Mouse (Mus musculus) cerebellum, adult 18-20 months (tissue): ENCODE measurements around the gene Slc12a5.

Source experiments
- DNase-seq, 2 experiments: peaks; one replicate each; pipeline ENCODE4 v3.0.0; 2021

The Slc12a5 gene

DNA sequence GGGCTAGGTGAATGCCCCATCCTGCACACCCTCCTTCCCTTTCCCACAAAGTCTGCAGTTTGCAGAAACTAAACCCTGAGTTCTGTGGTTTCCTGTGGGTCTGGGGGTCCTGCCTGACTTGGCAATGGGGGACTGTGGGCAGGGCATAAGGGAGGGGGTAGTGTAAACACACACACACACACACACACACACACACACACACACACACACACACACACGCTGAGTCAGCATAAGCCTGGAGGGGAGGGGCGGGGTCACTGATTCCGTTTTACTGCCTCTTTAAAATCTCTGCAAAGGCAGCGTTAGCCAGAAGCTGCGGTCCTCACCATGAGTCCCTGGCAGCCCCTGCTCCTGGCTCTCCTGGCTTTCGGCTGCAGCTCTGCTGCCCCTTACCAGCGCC lies 12.7 kb upstream of the Slc12a5 start:
- DNase-seq: no peak

DNA sequence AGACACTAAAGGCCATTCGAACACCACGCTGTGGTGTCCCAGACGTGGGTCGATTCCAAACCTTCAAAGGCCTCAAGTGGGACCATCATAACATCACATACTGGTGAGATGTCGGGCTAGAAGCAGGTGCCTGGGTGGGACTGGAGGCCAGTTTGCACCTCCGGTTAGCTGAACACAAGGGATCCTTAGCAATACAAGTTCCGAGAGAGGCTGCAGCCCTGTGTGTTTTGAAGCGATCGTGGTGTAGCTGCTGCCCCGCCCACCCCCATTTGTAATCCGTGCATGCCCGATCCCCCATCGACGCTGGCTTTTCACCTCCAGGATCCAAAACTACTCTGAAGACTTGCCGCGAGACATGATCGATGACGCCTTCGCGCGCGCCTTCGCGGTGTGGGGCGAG lies 11.6 kb upstream of the Slc12a5 start:
- DNase-seq: no peak

DNA sequence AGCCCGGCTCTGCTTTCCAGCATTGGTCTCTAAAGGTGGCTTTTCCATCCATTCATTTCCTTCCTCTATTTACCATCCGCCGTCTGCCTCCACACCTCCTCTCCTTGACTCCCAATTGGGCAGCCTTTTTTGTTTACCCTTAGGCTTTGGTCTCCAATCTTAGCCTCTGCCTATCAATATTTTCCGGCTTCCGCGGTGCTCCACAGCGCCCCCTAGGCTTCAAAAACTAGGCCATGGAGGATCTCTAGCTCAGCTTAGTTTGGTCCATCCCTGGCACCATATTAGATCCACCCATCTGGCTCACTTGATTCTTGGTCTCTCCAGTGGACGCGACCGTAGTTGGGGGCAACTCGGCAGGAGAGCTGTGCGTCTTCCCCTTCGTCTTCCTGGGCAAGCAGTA lies 10.1 kb upstream of the Slc12a5 start:
- DNase-seq: no peak

DNA sequence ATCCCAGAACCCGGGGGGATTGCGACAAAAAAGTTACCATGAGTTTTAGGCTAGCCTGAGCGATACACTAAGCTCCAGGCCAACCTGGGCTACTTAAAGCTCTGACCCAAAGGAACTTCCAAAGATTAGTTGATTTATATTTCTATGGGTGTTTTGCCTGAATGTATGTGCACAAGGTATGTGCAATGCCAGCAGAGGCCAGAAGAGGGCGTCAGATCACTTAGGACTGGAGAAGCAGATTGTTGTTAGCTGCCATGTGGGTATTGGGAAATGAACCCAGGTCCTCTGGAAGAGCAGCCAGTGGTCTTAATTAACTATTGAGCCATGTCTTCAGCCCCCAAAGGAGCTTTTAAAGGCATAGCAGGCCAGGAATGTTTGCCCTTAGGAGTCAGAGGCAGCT lies 8.9 kb upstream of the Slc12a5 start:
- no peak for DNase-seq

DNA sequence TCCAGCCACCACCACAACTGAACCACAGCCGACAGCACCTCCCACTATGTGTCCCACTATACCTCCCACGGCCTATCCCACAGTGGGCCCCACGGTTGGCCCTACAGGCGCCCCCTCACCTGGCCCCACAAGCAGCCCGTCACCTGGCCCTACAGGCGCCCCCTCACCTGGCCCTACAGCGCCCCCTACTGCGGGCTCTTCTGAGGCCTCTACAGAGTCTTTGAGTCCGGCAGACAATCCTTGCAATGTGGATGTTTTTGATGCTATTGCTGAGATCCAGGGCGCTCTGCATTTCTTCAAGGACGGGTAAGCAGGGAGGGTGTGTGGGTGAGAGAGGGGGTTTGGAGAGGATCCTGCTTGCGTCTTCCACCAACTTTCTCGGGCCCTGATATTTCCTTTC lies 8.2 kb upstream of the Slc12a5 start:
- DNase-seq: no peak

DNA sequence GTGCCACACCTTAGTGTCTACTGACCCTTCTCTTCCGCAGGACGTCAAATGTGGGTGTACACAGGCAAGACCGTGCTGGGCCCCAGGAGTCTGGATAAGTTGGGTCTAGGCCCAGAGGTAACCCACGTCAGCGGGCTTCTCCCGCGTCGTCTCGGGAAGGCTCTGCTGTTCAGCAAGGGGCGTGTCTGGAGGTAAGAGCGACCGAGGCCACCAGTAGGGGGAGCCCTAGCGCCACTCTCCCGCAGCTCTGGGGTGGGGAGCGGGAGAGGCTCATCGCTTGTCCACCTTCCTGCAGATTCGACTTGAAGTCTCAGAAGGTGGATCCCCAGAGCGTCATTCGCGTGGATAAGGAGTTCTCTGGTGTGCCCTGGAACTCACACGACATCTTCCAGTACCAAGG lies 7.4 kb upstream of the Slc12a5 start:
- DNase-seq: peak; percentile 89 to 94

DNA sequence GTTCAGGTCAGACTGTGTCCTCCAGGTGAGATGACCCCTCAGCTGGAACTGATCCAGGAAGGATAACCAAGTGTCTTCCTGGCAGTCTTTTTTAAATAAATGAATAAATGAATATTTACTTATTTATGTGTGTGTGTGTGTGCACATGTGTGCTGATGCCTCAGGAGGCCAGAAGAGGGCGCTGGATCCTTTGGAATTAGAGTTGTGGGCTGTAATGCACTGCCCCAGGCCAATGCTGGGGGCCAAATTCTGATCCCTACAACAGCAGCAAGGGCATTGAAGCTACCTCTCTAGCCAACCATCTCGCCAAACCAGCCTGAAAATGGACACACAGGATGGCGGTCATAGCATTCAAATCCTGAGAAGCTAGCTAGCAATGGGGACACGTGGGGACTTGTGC lies 4.9 kb upstream of the Slc12a5 start:
- DNase-seq: no peak

DNA sequence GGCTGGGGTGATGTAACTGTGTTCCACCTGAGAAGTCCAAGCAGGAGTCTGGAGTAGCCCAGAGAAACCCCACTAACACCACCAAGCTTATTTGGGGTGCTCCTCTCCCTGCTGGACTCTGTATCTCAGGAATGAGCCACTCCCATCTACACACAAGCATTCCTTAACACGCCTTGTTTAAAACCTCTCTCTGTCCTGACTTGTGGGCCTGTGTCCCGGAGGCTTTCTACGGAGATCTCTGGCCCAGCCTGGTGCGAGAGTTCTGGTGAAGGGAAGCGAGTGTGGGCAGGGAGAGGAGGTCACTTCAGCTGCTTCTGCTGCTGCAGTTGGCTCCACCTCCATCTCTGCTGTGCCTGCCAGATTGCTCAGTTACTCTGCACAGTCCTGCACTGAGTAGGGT lies 4.4 kb upstream of the Slc12a5 start:
- DNase-seq: no peak

DNA sequence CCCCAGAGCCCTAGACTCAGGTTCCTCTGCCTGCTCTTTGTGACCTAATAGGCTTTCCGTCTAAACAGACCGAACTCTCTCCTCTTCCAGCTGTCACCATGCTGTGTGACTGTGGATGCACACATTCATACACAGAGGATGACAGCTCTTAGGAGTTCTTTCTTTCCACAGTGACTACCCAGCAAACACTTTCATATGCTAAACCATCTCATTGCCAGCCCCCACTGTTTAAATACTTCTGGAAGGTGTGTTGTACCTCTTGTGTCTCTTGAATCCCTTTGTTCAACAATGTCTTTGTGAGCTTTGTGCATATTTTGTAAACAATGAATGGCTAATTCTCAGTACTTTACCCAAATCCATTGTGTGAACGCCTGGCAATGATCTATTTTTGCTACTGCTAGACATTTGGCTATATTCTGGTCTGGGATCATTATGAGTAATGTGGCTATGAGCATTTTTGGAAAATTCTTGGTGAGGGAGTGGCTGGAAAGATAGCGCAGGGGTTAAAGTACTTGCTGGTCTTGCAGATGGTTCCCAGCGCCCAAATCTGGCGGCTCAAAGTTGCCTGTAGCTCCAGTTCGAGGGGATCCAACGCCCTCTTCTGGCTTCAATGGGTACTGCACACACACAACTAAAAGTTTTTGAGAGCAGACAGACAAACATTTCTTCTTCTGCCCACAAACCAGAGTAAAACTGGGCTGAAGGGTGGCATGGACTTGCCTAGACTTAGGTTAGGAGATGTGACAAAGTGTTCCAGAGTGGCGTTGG lies 2.9 kb upstream of the Slc12a5 start:
- peak in 1 of 2 experiments; percentile 9 for DNase-seq

DNA sequence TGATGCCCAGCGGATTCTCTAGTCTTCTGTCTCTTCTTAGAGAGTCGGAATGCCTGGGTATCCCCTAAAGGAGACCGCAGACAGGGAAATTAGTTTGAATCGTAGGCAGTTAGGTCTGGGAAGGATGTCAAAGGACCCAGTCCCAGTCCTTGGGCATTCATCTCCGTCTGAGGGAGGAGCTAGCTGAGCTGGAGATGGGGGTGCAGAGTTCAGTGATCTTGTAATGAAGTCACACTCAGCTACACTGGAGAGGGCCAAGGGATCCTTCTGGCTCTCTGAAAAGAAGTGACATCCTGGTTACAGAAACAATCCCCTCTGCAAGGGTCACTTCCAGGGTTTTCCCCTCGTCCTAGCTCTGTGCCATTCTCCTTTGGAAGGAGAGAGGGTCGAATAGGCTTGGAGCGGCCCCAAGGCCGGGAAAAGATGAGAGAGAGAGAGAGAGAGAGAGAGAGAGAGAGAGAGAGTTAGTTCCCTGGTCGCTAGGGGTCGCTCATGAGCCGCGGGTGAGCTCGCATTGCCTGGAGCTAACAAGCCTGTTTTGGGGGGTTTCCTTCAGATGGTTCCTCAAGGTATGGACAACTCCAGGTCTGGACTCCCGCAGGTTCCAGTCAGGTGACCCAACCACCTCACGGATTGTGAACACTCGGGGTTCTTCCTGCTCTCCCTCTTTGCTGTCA lies 1.0 kb downstream of the Slc12a5 start:
- peak; percentile 82 to 88 for DNase-seq

DNA sequence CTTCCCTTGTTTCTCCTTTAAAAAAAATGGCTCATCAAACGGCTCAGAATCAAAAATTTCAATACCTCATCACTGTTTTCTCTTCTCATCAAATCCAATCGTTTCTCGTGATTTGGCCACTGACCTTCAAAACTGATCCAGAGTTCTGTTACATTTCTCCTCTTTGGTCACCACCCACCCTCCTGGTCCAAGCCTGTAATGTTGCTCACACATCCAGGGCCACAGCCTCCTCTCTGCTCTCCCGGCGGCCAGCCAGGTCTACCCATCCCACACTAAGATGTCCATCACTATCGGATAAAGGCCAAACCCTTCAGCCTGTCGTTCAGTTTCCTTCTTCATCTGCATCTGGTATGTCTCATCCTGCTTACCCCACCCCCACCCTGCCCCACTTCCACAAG lies 1.6 kb downstream of the Slc12a5 start:
- no peak for DNase-seq

DNA sequence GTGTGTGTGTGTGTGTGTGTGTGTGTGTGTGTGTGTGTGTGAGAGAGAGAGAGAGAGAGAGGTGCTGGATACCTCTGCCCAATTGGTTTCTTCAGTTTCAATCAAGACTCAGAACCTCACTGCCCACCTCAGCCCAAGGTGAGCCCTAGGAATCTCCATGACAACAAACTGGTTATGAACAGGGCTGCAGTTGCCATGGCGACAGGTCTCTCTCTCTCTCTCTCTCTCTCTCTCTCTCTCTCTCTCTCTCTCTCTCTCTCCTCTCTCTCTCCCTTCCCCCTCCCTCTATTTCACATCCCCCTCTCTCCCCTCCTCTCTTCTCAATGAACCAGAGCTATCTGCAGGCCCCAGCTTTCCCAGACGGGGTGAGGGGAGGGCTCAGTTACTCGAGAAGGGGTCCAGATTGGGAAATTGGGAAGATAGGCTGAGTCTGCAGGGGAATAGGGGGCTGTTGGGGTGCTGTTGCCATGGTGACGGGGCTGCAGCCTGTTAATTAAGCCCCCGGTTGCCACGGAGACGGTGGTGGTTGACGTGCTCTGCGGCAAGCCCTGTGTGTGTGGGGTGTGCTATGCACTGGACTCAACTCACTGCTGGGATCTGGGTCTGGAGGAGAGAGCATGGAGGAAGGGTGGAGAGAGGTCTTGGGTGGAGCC lies 3.8 kb downstream of the Slc12a5 start:
- no peak for DNase-seq

DNA sequence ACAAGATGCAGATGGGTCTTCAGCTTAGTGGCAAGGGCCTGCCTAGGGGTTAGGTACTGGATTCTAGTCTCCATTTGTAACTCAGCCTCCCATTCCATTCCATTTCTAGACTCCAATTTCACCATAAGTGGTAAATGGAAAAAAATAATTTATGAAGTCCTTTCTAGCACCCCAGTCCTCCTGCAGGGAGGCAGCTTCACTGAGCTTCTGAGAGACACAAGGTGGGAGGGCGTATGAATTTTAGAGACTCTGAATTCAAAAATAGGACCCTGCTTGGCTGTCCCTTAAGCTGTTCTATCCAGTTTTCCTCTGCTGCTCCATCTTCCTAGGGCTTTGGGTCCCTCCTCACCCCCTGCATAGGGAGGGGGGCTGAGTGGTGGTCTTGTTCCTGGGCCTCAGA lies 4.4 kb downstream of the Slc12a5 start:
- DNase-seq: no peak

DNA sequence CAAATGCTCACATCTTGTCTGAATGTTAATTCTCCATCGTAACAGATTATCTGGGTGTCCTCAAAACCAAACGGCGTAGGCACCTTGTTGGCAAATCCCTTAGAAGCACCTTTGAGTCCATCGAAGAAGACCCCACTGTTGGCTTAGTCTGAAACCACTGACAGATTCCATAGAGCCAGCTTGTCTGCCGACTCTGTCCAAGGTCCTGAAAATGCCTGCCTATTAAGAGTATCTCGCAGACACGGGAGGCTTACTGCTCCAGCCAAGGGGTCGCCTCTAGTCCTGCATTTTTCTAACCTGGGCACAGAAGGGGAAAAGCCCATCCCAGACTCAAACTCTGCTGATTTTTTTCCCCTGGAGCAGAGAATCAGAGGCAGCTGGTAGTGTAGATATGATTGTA lies 5.8 kb downstream of the Slc12a5 start:
- peak in 1 of 2 experiments; percentile 17 for DNase-seq

DNA sequence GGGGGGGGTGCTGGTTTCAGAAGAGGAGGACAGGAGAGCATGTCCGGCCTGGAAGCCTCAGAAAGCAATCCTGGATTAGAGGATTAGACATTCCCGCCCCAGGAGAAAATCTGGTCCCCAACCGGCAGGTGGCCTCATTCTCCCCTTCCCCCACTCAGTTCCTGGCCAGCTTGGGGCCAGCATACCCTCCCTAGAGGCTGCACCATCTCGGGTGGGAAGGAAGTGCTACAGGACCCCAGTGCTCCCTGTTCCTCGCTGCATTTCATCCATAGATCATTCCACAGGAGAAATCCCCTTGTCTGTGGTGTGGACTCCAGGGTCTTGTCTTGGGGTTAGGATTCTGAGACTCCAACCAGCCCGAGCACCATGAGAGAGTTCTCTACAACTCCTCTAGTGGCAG lies 6.6 kb downstream of the Slc12a5 start:
- DNase-seq: peak; percentile 63 to 68

DNA sequence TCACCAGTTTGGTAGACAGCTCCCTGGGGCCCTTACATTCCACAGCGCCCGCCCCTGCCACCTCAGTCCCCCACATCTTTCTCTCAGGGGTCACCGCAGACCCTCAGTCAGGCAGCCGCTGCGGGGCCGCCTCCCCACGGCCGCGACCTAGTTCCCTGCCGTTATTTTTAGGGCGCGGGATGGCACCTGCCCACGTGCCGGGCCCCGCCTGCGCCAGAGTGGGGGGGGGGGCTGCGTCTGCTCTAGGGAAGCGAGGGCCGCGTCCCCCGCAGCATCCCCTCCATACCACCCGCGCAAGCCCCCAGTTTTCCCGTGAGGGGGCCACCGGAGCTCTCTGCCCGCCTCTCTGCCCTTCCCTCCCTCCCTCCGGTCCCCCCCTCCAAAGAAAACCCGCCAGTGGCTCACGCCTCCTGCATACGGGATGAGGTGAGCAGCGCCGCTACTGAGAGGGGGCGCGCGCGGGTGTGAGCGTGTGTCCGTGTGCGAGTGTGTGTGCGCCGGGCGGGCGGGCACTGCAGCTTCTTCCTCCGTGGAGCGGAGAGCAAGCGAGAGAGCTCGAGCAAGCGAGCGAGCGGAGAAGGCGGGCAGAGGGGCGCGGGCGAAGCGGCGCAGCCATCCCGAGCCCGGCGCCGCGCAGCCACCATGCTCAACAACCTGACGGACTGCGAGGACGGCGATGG lies 7.3 kb downstream of the Slc12a5 start:
- DNase-seq: peak; percentile 88 to 90

DNA sequence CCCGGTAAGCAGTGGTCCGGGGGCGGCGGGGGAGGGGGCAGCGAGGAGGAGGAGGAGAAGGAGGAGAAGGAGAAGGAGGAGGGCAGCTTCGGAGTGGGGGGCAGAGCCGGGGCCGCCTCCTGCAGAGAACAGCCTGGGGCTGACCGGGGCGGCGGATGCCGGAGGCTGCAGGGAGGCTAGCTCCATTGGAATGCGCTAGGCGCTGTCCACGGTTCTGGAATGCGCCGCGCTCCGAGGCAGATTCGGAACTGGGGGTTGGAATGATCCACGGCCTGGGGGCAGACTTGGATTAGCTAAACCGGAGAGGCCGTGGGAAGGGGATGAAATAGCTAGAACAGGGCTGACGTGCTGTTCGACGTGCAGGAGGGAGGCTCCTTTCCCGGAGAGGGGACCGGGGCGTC lies 7.8 kb downstream of the Slc12a5 start:
- peak; percentile 57 to 70 for DNase-seq

DNA sequence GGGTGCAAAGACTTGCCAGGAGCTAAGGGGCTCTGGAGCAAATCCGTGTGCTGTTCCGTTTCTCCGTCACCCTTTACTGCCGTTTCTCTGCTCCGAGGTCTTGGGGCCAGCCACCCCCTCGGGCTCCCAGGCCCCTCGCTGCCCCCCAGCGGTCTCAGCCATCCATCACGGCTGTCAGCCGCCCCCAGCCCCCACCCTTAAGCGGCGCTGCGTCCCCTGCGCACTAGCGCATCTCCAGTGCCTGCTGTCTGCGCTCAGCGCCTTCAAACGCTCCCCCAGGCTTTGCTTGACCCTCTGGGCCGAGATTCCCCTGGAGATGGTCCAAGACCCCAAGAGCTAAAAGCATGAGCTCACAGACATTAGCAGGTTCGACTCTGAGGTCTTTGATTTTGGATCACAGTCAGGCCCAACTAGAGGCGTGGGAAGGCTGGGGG lies 8.8 kb downstream of the Slc12a5 start:
- DNase-seq: peak; percentile 57 to 64

DNA sequence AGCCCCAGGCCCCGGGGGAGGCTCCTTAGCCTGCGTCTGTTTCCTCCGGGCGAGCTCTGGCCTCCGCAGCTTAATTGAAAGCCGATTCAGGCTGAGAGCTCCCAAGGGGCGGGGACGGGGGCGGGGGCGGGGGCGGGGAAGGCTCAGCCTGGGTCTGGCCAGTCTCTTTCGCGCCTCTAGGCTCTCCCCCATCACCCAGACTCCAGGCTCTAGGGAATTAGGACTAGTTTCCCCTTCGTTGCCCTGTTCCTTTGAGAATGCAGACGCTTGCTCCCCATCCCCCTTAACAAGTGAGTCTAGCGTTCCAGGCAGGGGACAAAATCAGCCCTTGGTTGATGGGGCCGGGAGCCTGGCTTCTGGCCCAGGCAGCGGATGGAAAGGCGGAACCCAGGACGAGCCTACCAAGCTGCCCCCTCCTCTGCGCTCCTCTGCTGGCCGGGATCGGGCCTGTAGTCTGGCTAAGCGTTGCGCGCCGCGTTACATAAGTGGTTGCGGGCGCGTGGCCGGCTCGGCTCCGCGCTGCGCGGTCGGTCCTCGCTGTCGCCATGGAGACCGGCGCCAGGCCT lies 10.1 kb downstream of the Slc12a5 start:
- peak; percentile 89 to 90 for DNase-seq

DNA sequence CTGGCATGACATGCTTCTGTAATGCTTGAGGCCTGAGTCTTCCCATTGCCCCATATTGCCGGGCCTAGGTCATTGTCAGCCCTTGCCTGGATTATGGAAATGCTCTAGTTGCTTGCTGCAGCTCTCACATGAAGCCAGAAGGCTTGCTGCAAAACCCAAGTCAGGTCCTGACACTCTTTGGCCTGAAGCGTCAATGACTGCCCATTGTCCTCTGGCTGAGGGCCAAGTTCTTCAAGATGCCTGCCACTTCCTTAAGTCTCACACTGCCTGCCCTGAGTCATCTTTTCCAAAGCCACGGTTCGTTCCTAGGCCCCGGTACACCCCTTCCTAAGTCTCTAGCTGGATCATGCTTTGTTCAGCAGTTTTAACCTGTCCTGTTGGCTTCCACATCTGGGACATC lies 12.0 kb downstream of the Slc12a5 start:
- DNase-seq: peak in 1 of 2 experiments; percentile 47

DNA sequence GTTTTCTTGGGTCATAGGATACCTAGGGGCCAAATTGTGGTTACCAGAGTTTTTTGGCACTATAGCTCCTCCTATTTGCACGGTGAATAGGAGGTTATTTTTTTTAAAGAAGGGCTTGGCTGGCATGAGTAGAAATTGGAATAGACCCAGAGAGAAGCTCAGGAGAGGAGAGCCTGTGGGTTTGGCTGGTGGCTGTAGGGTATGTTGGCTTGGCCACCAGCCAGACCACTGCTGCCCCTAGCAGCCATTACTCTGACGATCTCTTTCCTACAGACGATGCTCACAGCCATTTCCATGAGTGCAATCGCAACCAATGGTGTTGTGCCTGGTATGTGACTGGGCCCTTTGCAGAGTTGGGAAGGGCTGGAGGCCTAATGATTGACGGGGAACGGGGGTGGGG lies 15.0 kb downstream of the Slc12a5 start:
- DNase-seq: peak in 1 of 2 experiments; percentile 55

DNA sequence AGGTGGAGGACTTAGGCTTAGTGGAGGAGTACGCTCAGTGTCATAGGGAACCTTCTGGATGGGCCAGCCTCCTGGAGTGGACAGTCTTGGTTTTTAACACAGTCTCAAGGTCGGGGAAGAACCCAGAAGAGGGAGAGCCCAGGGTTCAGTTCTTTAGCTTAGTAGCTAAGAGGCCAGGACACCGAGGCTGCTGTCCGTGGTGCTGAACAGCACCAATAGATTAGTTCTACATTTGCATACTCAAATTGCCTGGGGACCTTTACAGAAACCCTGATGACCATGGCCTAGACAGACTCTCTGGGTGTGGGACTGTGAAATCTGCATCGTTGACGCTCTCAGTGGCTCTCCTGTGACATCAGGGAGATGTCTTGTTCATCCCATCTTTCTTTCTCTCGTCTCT lies 19.1 kb downstream of the Slc12a5 start:
- DNase-seq: no peak

DNA sequence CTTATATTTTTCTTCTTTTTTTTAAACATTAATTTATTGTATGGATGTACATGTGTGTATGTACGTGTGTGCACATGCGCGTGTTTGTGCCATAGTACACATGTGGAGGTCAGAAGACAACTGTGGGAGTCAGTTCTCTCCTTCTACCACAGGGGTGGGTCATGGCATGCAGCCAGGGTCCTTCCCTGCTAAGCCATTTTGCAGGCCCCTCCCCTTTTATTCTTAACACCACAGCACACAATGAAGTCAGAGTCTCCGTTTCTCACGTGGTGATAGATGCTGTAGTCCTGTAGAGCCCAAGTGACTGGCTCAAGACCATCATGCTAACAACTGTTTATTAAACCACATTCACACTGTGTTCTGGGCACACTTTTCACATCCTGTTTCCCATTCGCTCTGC lies 25.4 kb downstream of the Slc12a5 start:
- no peak for DNase-seq
